Comparison of ENCODE assay signal across 10 mouse cellular contexts in the genomic region with DNA sequence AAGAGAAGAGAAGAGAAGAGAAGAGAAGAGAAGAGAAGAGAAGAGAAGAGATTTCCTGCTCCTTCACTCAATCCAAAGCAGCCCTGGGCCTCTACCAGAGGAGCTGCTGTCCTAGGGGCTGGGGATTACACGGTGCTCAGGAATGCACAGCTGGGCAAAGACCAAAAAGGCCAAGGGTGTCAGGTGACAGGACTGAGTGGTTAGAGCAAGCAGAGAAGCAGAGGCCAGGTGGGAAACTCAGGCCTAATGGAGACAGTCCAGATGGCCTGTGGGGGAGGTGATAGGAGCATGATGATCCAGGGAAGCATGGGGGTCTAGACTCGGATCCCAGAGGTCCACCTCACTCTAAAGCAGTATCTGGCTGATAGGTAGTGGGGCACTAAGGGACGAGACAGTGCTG. TPM values are rescaled to one million over a fixed set of nuclear protein-coding genes. Genes with fewer than 3 reads are reported as not detected.
DNase-seq lines count a peak whose midpoint lies in the region; ATAC-seq lines count a peak whose summit lies in the region.
"Had no signal": no experiment of that assay in that cellular context is flagged by ENCODE, and none has a peak within 500 bp of the region (broad histone marks: within the 10 kb centered on the region; RNA-seq: fewer than 3 reads in every experiment).

No protein-coding gene starts in this region.

- ATAC-seq in megakaryocyte, adult 5-6 weeks (ENCODE audit: poor library complexity, severe bottlenecking), result no peak

- intact Hi-C loops in left cerebral cortex, postnatal 10 days (cut with DNase I), result no loop called here

- peaks cover 98% of the 10 kb centered on the region for H3K4me1 ChIP-seq in megakaryocyte, embryonic 14.5 days

- H3K4me3 ChIP-seq in megakaryocyte, embryonic 14.5 days (replicated peaks), result peak overlapping the region; percentile 78
- H3K4me3 ChIP-seq: embryonic facial prominence, embryonic 12.5 days had no signal

- no peaks in the 10 kb centered on the region for H3K9me3 ChIP-seq in megakaryocyte, embryonic 14.5 days
- H3K9me3 ChIP-seq: embryonic facial prominence, embryonic 12.5 days had no signal

- peaks cover 79% of the 10 kb centered on the region for H3K36me3 ChIP-seq in megakaryocyte, embryonic 14.5 days (replicated peaks; ENCODE audit: low read length)

- DNase-seq in fibroblast of lung, adult 2 months (ENCODE audit: low read depth), result peak; percentile 51
- DNase-seq in kidney, adult 9 months, result peak; percentile 80
- peak; percentile 79 for DNase-seq in mesoderm, embryonic 11.5 days (ENCODE audit: low read depth, low spot score)
- no peak for DNase-seq in urinary bladder, adult 18-20 months (ENCODE audit: low spot score in 2 of 2)
- no peak for DNase-seq in layer of hippocampus, postnatal 10 days (ENCODE audit: low spot score in 2 of 2)
- no peak for DNase-seq in left cerebral cortex, postnatal 10 days (ENCODE audit: extremely low spot score in 1 of 2, low spot score in 2 of 2)
- DNase-seq: left cerebral cortex, postnatal 4 days had no signal

- no peaks in the 10 kb centered on the region for H3K27me3 ChIP-seq in megakaryocyte, embryonic 14.5 days (replicated peaks)
- H3K27me3 ChIP-seq: embryonic facial prominence, embryonic 12.5 days had no signal

RNA-seq across cellular contexts. Expression of gene Yjefn3, which starts 37.1 kb away (rescaled TPM):
- polyA plus RNA-seq in megakaryocyte, embryonic 14.5 days (2012; ENCODE audit: insufficient read depth, low replicate concordance), result 4.7 and 13.7 TPM in 2 replicates
- total RNA-seq in megakaryocyte, adult 5-6 weeks (2015), result 3.1 TPM in 1 of 2 replicates, not detected in the other
- total RNA-seq in megakaryocyte, adult 5-6 weeks (2017), result not detected in 2 replicates
- total RNA-seq in layer of hippocampus, postnatal 10 days (2021), result 10 to 100 TPM; 11.8 to 14.1 TPM
- total RNA-seq in left cerebral cortex, postnatal 10 days (2021), result 10 to 100 TPM; 16.9 to 17.5 TPM

RNA-seq across cellular contexts. Expression of gene Ndufa13, which starts 37.3 kb away (rescaled TPM):
- polyA plus RNA-seq in megakaryocyte, embryonic 14.5 days (2012; ENCODE audit: insufficient read depth, low replicate concordance), result 31.7 and 195 TPM in 2 replicates
- 63.4 and 75.7 TPM in 2 replicates for total RNA-seq in megakaryocyte, adult 5-6 weeks (2015)
- total RNA-seq in megakaryocyte, adult 5-6 weeks (2017), result 120 and 143 TPM in 2 replicates
- 100 to 1,000 TPM; 137 to 147 TPM for total RNA-seq in layer of hippocampus, postnatal 10 days (2021)
- 100 to 1,000 TPM; 111 to 119 TPM for total RNA-seq in left cerebral cortex, postnatal 10 days (2021)

RNA-seq across cellular contexts. Expression of gene Tssk6, which starts 37.6 kb away (rescaled TPM):
- 1.3 and 5.3 TPM in 2 replicates for polyA plus RNA-seq in megakaryocyte, embryonic 14.5 days (2012; ENCODE audit: insufficient read depth, low replicate concordance)
- total RNA-seq in megakaryocyte, adult 5-6 weeks (2015), result 0.27 TPM in 1 of 2 replicates, not detected in the other
- total RNA-seq in megakaryocyte, adult 5-6 weeks (2017), result 0.16 and 0.26 TPM in 2 replicates
- total RNA-seq in layer of hippocampus, postnatal 10 days (2021), result under 1 TPM; 0.49 to 0.62 TPM
- under 1 TPM; 0.26 to 0.53 TPM for total RNA-seq in left cerebral cortex, postnatal 10 days (2021)
- total RNA-seq: left cerebral cortex, postnatal 4 days had no signal

RNA-seq across cellular contexts. Expression of gene Cilp2, which starts 52.1 kb away (rescaled TPM):
- 0.20 TPM in 1 of 2 replicates, not detected in the other for polyA plus RNA-seq in megakaryocyte, embryonic 14.5 days (2012; ENCODE audit: insufficient read depth, low replicate concordance)
- not detected in 2 replicates for total RNA-seq in megakaryocyte, adult 5-6 weeks (2015)
- total RNA-seq in megakaryocyte, adult 5-6 weeks (2017), result not detected in 2 replicates
- total RNA-seq in layer of hippocampus, postnatal 10 days (2021), result 1 to 10 TPM; 2.5 to 2.8 TPM
- 1 to 10 TPM; 2.5 to 2.6 TPM for total RNA-seq in left cerebral cortex, postnatal 10 days (2021)

RNA-seq across cellular contexts. Expression of gene Gatad2a, which starts 56.6 kb away (rescaled TPM):
- 83.9 and 88.5 TPM in 2 replicates for polyA plus RNA-seq in megakaryocyte, embryonic 14.5 days (2012; ENCODE audit: insufficient read depth, low replicate concordance)
- total RNA-seq in megakaryocyte, adult 5-6 weeks (2015), result 50.1 and 62.0 TPM in 2 replicates
- 62.5 and 64.7 TPM in 2 replicates for total RNA-seq in megakaryocyte, adult 5-6 weeks (2017)
- 10 to 100 TPM; 40.9 to 43.3 TPM for total RNA-seq in layer of hippocampus, postnatal 10 days (2021)
- 10 to 100 TPM; 24.8 to 30.0 TPM for total RNA-seq in left cerebral cortex, postnatal 10 days (2021)

Comparison
In these comparisons a context has a peak if more than half of its experiments do, and no peak if none do; other contexts are left out.
1. DNase-seq: peak in fibroblast of lung, adult 2 months (single experiment), kidney, adult 9 months (single experiment) and mesoderm, embryonic 11.5 days (single experiment); none in urinary bladder, adult 18-20 months (0 of 2), layer of hippocampus, postnatal 10 days (0 of 2) and left cerebral cortex, postnatal 10 days (0 of 2).